Mouse (Mus musculus) myocyte (in vitro differentiated cells): ENCODE data around the gene Ormdl2.

ENCODE experiments used
- CEBPB ChIP-seq: IDR thresholded peaks from 2 replicates; pipeline ENCODE4 v1.6.1; 2011; ENCODE audit warnings: mild to moderate bottlenecking, moderate library complexity; ENCODE audit not compliant: poor library complexity, insufficient read depth, severe bottlenecking
- E2F4 ChIP-seq: IDR thresholded peaks from one replicate; pipeline ENCODE4 v1.6.1; 2011; ENCODE audit warnings: mild to moderate bottlenecking, control low read depth, moderate library complexity; ENCODE audit not compliant: insufficient read depth
- MAX ChIP-seq: IDR thresholded peaks from one replicate; pipeline ENCODE4 v1.6.1; 2011; ENCODE audit warnings: low read depth, mild to moderate bottlenecking, control low read depth
- MYOD1 ChIP-seq, 3 experiments: IDR thresholded peaks; one replicate each; pipeline ENCODE4 v1.6.1; 2011; ENCODE audit warnings: control low read depth in 2 of 3, low read depth in 2 of 3, mild to moderate bottlenecking in 2 of 3, moderate library complexity in 1 of 3; ENCODE audit not compliant: insufficient read length in 2 of 3, control insufficient read depth in 1 of 3
- MYOG ChIP-seq, 3 experiments: IDR thresholded peaks; one replicate each; pipeline ENCODE4 v1.6.1; 2011; ENCODE audit warnings: control low read depth in 2 of 3, low read depth in 2 of 3, mild to moderate bottlenecking in 2 of 3; ENCODE audit not compliant: insufficient read length in 2 of 3, control insufficient read depth in 1 of 3, insufficient read depth in 1 of 3
- POLR2A ChIP-seq: IDR thresholded peaks from one replicate; pipeline ENCODE4 v1.6.1; 2011; ENCODE audit warnings: low read depth, mild to moderate bottlenecking, control low read depth, moderate library complexity; ENCODE audit not compliant: insufficient read length
- POLR2AphosphoS2 ChIP-seq: IDR thresholded peaks from one replicate; pipeline ENCODE4 v1.6.1; 2011; ENCODE audit warnings: low read depth, control low read depth; ENCODE audit not compliant: insufficient read length
- REST ChIP-seq: IDR thresholded peaks from one replicate; pipeline ENCODE4 v1.6.1; 2011; ENCODE audit warnings: mild to moderate bottlenecking, control low read depth, moderate library complexity; ENCODE audit not compliant: insufficient read depth, insufficient read length
- SRF ChIP-seq: IDR thresholded peaks from one replicate; pipeline ENCODE4 v1.6.1; 2011; ENCODE audit warnings: low read depth; ENCODE audit not compliant: control insufficient read depth, insufficient read length
- TCF12 ChIP-seq: IDR thresholded peaks from one replicate; pipeline ENCODE4 v1.6.1; 2011; ENCODE audit warnings: mild to moderate bottlenecking, control low read depth; ENCODE audit not compliant: poor library complexity, insufficient read depth, severe bottlenecking
- TCF3 ChIP-seq: IDR thresholded peaks from one replicate; pipeline ENCODE4 v1.6.1; 2011; ENCODE audit warnings: low read depth, control low read depth; ENCODE audit not compliant: insufficient read length
- USF1 ChIP-seq: IDR thresholded peaks from one replicate; pipeline ENCODE4 v1.6.1; 2011; ENCODE audit warnings: low read depth, mild to moderate bottlenecking, control low read depth, moderate library complexity

- no peak for TF ChIP-seq POLR2A
- no peak for TF ChIP-seq TCF12
- TF ChIP-seq CEBPB, result no peak
- TF ChIP-seq MYOD1 (IDR thresholded peaks at IDR 0.05; ENCODE audit: control insufficient read depth in 1 of 3, insufficient read length in 2 of 3, low read depth in 2 of 3), result no peak
- no peak for TF ChIP-seq E2F4
- TF ChIP-seq MAX, result no peak
- TF ChIP-seq TCF3, result no peak
- no peak for TF ChIP-seq MYOG (IDR thresholded peaks at IDR 0.05; ENCODE audit: control insufficient read depth in 1 of 3, insufficient read depth in 1 of 3, insufficient read length in 2 of 3, low read depth in 2 of 3)
- no peak for TF ChIP-seq SRF
- no peak for TF ChIP-seq POLR2AphosphoS2
- TF ChIP-seq REST, result no peak
- no peak for TF ChIP-seq USF1
Observed at GRCm38 (mm10) chr10:128780200-128780599, 41.2 kb downstream of the Ormdl2 start.
